Mouse (Mus musculus) midbrain, embryonic 16.5 days (tissue): Measurements from ENCODE around the gene Sgcg. TPM values are rescaled to one million over a fixed set of nuclear protein-coding genes. Genes with fewer than 3 reads are reported as not detected.

Experiments used
- ATAC-seq: fragments of 200-750 bp; cut with Nextera tagmentation; 2 replicates; pipeline ENCODE4 v1.8.0; 2017; ENCODE audit warnings: moderate TSS enrichment
- H3K27ac ChIP-seq: fragments of 300-500 bp; sonication (generic); 2 replicates; pipeline ENCODE4 v1.5.1; 2014; ENCODE audit warnings: mild to moderate bottlenecking, low read length, mixed read lengths
- H3K27me3 ChIP-seq: fragments of 300-500 bp; sonication (generic); 2 replicates; pipeline ENCODE4 v1.6.1; 2014; ENCODE audit warnings: low read depth, low read length, mixed read lengths; ENCODE audit not compliant: control insufficient read depth, insufficient read depth
- H3K36me3 ChIP-seq: fragments of 300-500 bp; sonication (generic); 2 replicates; pipeline ENCODE4 v1.6.1; 2014; ENCODE audit warnings: mild to moderate bottlenecking, low read length, moderate library complexity, mixed read lengths; ENCODE audit not compliant: control insufficient read depth, insufficient read depth
- H3K4me1 ChIP-seq: fragments of 300-500 bp; sonication (generic); 2 replicates; pipeline ENCODE4 v1.6.1; 2014; ENCODE audit warnings: mild to moderate bottlenecking, low read length, mixed read lengths; ENCODE audit not compliant: control insufficient read depth, insufficient read depth
- H3K4me2 ChIP-seq: fragments of 300-500 bp; sonication (generic); 2 replicates; pipeline ENCODE4 v1.6.1; 2014; ENCODE audit warnings: mild to moderate bottlenecking, low read length, mixed read lengths
- H3K4me3 ChIP-seq: fragments of 300-500 bp; sonication (generic); 2 replicates; pipeline ENCODE4 v1.5.1; 2014; ENCODE audit warnings: low read depth, mild to moderate bottlenecking, low read length, moderate library complexity, mixed read lengths
- H3K9ac ChIP-seq: fragments of 300-500 bp; sonication (generic); 2 replicates; pipeline ENCODE4 v1.6.1; 2014; ENCODE audit warnings: low read depth, low read length, mixed read lengths
- H3K9me3 ChIP-seq: fragments of 300-500 bp; sonication (generic); replicated peaks from 2 replicates; pipeline ENCODE4 v1.6.1; 2014; ENCODE audit warnings: mild to moderate bottlenecking, low read length, mixed read lengths; ENCODE audit not compliant: control insufficient read depth, poor library complexity, severe bottlenecking
- WGBS: fragments of 180-500 bp; shearing (Covaris S2); extraction: QIAGEN DNeasy Blood & Tissue Kit; methylation state at CpG from one replicate; pipeline ENCODE4 v1.1.7; 2014; 5-methylcytosine and 5-hydroxymethylcytosine counted together
- polyA plus RNA-seq: library from polyadenylated mRNA; unstranded; fragments of >200 nt; fragmentation: Nextera tagmentation; extraction: Ambion mirVana; gene quantifications from 2 replicates; pipeline ENCODE4 v1.2.1, GENCODE M21; 2015

Sgcg gene
- polyA plus RNA-seq, 1 experiment from 2014 or later, result not detected

- no peaks in the 10 kb centered on the region for H3K9me3 ChIP-seq
- 89% methylated on average over 5 of the region's 5 CpGs for WGBS
- no peak for ATAC-seq
- no peak overlapping the region for H3K27ac ChIP-seq
- H3K4me2 ChIP-seq, result no peak overlapping the region
- H3K27me3 ChIP-seq, result no peaks in the 10 kb centered on the region
- no peak overlapping the region for H3K9ac ChIP-seq
- no peaks in the 10 kb centered on the region for H3K36me3 ChIP-seq
- H3K4me1 ChIP-seq, result peaks cover 26% of the 10 kb centered on the region
- H3K4me3 ChIP-seq, result no peak overlapping the region
Measured at GRCm38 (mm10) chr14:61171261-61171970, 86.9 kb downstream of the Sgcg start.

Other genes starting within 250 kb of the Sgcg start
- gene Tnfrsf19, start 212.0 kb downstream of the Sgcg start, polyA plus RNA-seq, result 36.5 and 41.7 TPM in 2 replicates
- 7.0 and 7.5 TPM in 2 replicates for gene Sacs, start 120.0 kb downstream of the Sgcg start, polyA plus RNA-seq
- gene Arl11, start 51.3 kb upstream of the Sgcg start, polyA plus RNA-seq, result 0.46 and 0.64 TPM in 2 replicates
- 9.4 and 10.0 TPM in 2 replicates for gene Ebpl, start 101.9 kb upstream of the Sgcg start, polyA plus RNA-seq
- gene Kpna3, start 181.4 kb upstream of the Sgcg start, polyA plus RNA-seq, result 77.6 and 84.2 TPM in 2 replicates